Mouse (Mus musculus) liver, postnatal 0 days (tissue): ENCODE data around the gene Dcaf11. TPM values are rescaled to one million over a fixed set of nuclear protein-coding genes. Genes with fewer than 3 reads are reported as not detected.

Experiments used
- ATAC-seq: fragments of 200-750 bp; cut with Nextera tagmentation; 2 replicates; pipeline ENCODE4 v1.8.0; 2017; ENCODE audit warnings: mild to moderate bottlenecking, moderate library complexity
- DNase-seq: peaks from one replicate; pipeline ENCODE4 v3.0.0-alpha.2; 2016
- H3K27ac ChIP-seq: fragments of 300-500 bp; sonication (generic); 2 replicates; pipeline ENCODE4 v1.5.1; 2014; ENCODE audit warnings: antibody characterized with exemption, moderate library complexity, mild to moderate bottlenecking, low read depth
- H3K27me3 ChIP-seq: fragments of 300-500 bp; sonication (generic); 2 replicates; pipeline ENCODE4 v1.6.1; 2014; ENCODE audit warnings: low read length, control low read depth, mixed read lengths; ENCODE audit not compliant: insufficient read depth
- H3K36me3 ChIP-seq: fragments of 300-500 bp; sonication (generic); replicated peaks from 2 replicates; pipeline ENCODE4 v1.6.1; 2014; ENCODE audit warnings: mild to moderate bottlenecking, control low read depth, low read length, moderate library complexity, mixed read lengths; ENCODE audit not compliant: insufficient read depth
- H3K4me1 ChIP-seq: fragments of 300-500 bp; sonication (generic); 2 replicates; pipeline ENCODE4 v1.6.1; 2014; ENCODE audit warnings: antibody characterized with exemption, mild to moderate bottlenecking, control low read depth; ENCODE audit not compliant: insufficient read depth
- H3K4me2 ChIP-seq: fragments of 300-500 bp; sonication (generic); 2 replicates; pipeline ENCODE4 v1.6.1; 2014; ENCODE audit warnings: low read depth, mild to moderate bottlenecking, low read length, moderate library complexity, mixed read lengths
- H3K4me3 ChIP-seq: fragments of 300-500 bp; sonication (generic); 2 replicates; pipeline ENCODE4 v1.5.1; 2014; ENCODE audit warnings: low read depth, low read length
- H3K9ac ChIP-seq: fragments of 300-500 bp; sonication (generic); replicated peaks from 2 replicates; pipeline ENCODE4 v1.6.1; 2014; ENCODE audit warnings: mild to moderate bottlenecking, moderate library complexity
- H3K9me3 ChIP-seq: fragments of 300-500 bp; sonication (generic); 2 replicates; pipeline ENCODE4 v1.6.1; 2016; ENCODE audit warnings: mild to moderate bottlenecking, control low read depth, low read length, mixed read lengths
- CTCF ChIP-seq: sonication (generic); IDR thresholded peaks from 2 replicates; pipeline ENCODE4 v1.5.1; 2016; ENCODE audit warnings: antibody characterized with exemption, low read depth
- EP300 ChIP-seq: IDR thresholded peaks from 2 replicates; pipeline ENCODE4 v1.6.1; 2016; ENCODE audit warnings: antibody characterized with exemption, low read depth, mild to moderate bottlenecking
- WGBS: fragments of 180-500 bp; shearing (Covaris S2); extraction: QIAGEN DNeasy Blood & Tissue Kit; methylation state at CpG from one replicate; pipeline ENCODE4 v1.1.7; 2014; ENCODE audit not compliant: insufficient replicate concordance; 5-methylcytosine and 5-hydroxymethylcytosine counted together
- polyA plus RNA-seq: library from polyadenylated mRNA; unstranded; fragments of >200 nt; fragmentation: Nextera tagmentation; extraction: Ambion mirVana; gene quantifications from 2 replicates; pipeline ENCODE4 v1.2.1, GENCODE M21; 2015

The Dcaf11 gene
- polyA plus RNA-seq, 1 experiment from 2014 or later: 59.9 TPM

- no peak overlapping the region for H3K4me3 ChIP-seq
- peak overlapping the region; percentile 96; the same call in 1 of the 2 replicates for H3K4me2 ChIP-seq
- no peaks in the 10 kb centered on the region for H3K27me3 ChIP-seq
- H3K4me1 ChIP-seq: peaks cover 30% of the 10 kb centered on the region
- no peak for ATAC-seq
- DNase-seq: no peak
- H3K27ac ChIP-seq: no peak overlapping the region
- WGBS: 87% methylated on average over 23 of the region's 23 CpGs
- TF ChIP-seq CTCF (no peak), EP300 (no peak)
- peaks cover 22% of the 10 kb centered on the region for H3K36me3 ChIP-seq
- H3K9ac ChIP-seq: no peak overlapping the region
- no peaks in the 10 kb centered on the region for H3K9me3 ChIP-seq
These were observed 20.0 kb downstream of the Dcaf11 start for GRCm38 (mm10) chr14:55579511-55580496.

GRCm38 (mm10) chr14:55580731-55581130 lies 20.9 kb downstream of the Dcaf11 start:
- H3K27ac ChIP-seq: no peak overlapping the region
- no peak overlapping the region for H3K4me2 ChIP-seq
- H3K9me3 ChIP-seq: no peaks in the 10 kb centered on the region
- peaks cover 22% of the 10 kb centered on the region for H3K36me3 ChIP-seq
- DNase-seq (no peak), ATAC-seq (no peak)
- H3K4me1 ChIP-seq: peaks cover 31% of the 10 kb centered on the region
- TF ChIP-seq CTCF (no peak), EP300 (no peak)
- WGBS: 90% methylated on average over 16 of the region's 16 CpGs
- H3K4me3 ChIP-seq: no peak overlapping the region
- H3K9ac ChIP-seq: no peak overlapping the region
- H3K27me3 ChIP-seq: no peaks in the 10 kb centered on the region

- DNase-seq (no peak), ATAC-seq (no peak)
- TF ChIP-seq EP300: no peak
- peak; percentile 65 for TF ChIP-seq CTCF
- Histone ChIP-seq H3K9ac (no peak overlapping the region), H3K4me3 (no peak overlapping the region), H3K27ac (no peak overlapping the region), H3K4me1 (peaks cover 40% of the 10 kb centered on the region), H3K27me3 (no peaks in the 10 kb centered on the region), H3K36me3 (peaks cover 22% of the 10 kb centered on the region), H3K4me2 (no peak overlapping the region), H3K9me3 (no peaks in the 10 kb centered on the region)
- WGBS: 78% methylated on average over 9 of the region's 9 CpGs
These were observed 22.3 kb downstream of the Dcaf11 start for GRCm38 (mm10) chr14:55581981-55582681.

- H3K9ac ChIP-seq: peak overlapping the region; percentile 85
- H3K36me3 ChIP-seq: peaks cover 34% of the 10 kb centered on the region
- no peaks in the 10 kb centered on the region for H3K9me3 ChIP-seq
- WGBS: 30% methylated on average over 5 of the region's 5 CpGs
- peak overlapping the region; percentile 97 for H3K4me2 ChIP-seq
- TF ChIP-seq EP300: no peak
- TF ChIP-seq CTCF: no peak
- peak overlapping the region; percentile 94 for H3K27ac ChIP-seq
- H3K4me1 ChIP-seq: peaks cover 28% of the 10 kb centered on the region
- no peak for ATAC-seq
- DNase-seq: no peak
- H3K4me3 ChIP-seq: peak overlapping the region; percentile 81
- H3K27me3 ChIP-seq: no peaks in the 10 kb centered on the region
These were observed 24.5 kb downstream of the Dcaf11 start for GRCm38 (mm10) chr14:55584303-55584701.

- Histone ChIP-seq H3K4me2 (peak within 1 kb of the TSS; percentile 97), H3K9ac (peak within 1 kb of the TSS; percentile 85), H3K4me1 (peaks cover 29% of the 10 kb centered on the region), H3K9me3 (no peaks in the 10 kb centered on the region), H3K36me3 (peaks cover 29% of the 10 kb centered on the region), H3K27ac (peak within 1 kb of the TSS; percentile 94), H3K27me3 (no peaks in the 10 kb centered on the region), H3K4me3 (peak within 1 kb of the TSS; percentile 81)
- peak; percentile 87 for DNase-seq
- TF ChIP-seq EP300 (no peak), CTCF (no peak)
- ATAC-seq: peak; percentile 95
- WGBS: 2% methylated on average over 43 of the region's 43 CpGs
These were observed 25.1 kb downstream of the Dcaf11 start, which contains the start of gene Emc9 for GRCm38 (mm10) chr14:55584702-55585565. Gene Emc9 (minus strand): TSS chr14:55585302.
